Mouse (Mus musculus): ENCODE measurements around the gene Arhgap21. TPM values are rescaled to one million over a fixed set of nuclear protein-coding genes. Genes with fewer than 3 reads are reported as not detected.

The Arhgap21 gene
- polyA plus RNA-seq, 1 experiment from 2014 or later = 6.5 TPM

GRCm38 (mm10) chr2:20956716-20957115 lies 12.0 kb downstream of the Arhgap21 start:
- H3K4me2 ChIP-seq (replicated peaks; ENCODE audit: low read depth) = no peak overlapping the region
- H3K36me3 ChIP-seq (ENCODE audit: control insufficient read depth, insufficient read depth) = no peaks in the 10 kb centered on the region
- no peaks in the 10 kb centered on the region for H3K27me3 ChIP-seq (replicated peaks; ENCODE audit: control insufficient read depth, insufficient read depth, low read length)
- 0 out of 2 replicates have a peak, but pooled peaks cover under 1% of the 10 kb centered on the region for H3K4me1 ChIP-seq (replicated peaks; ENCODE audit: control insufficient read depth, insufficient read depth, low read length)
- no peak for ATAC-seq
- WGBS = 64% methylated on average over 5 of the region's 5 CpGs
- H3K27ac ChIP-seq (ENCODE audit: low read depth, low read length) = no peak overlapping the region
- no peak overlapping the region for H3K4me3 ChIP-seq (ENCODE audit: low read depth, low read length)
- H3K9ac ChIP-seq (ENCODE audit: low read depth, low read length) = no peak overlapping the region
- no peaks in the 10 kb centered on the region for H3K9me3 ChIP-seq (ENCODE audit: control insufficient read depth)
- no peak for TF ChIP-seq CTCF (IDR thresholded peaks at IDR 0.05; ENCODE audit: low read depth)

DNA sequence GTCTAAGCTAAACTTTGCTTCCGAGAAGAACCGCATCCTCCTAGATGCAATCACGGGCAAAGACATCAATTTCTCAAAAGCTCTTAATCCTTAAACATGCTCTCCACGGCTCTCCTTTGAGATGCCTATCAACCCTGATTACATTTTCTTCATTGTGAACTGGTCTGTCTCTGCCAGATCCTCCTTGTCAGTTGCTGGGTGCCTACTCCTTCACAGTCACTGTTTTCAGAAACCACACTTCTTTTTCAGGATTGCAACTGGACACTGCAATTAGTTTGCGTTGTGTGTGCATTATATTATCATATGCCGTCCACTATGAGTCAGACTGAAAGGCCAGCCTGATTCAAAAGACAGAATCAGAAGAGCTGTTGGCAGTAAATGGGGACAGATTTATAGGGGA lies 12.7 kb downstream of the Arhgap21 start:
- Histone ChIP-seq H3K4me3 (ENCODE audit: low read depth, low read length) (no peak overlapping the region), H3K9ac (ENCODE audit: low read depth, low read length) (no peak overlapping the region), H3K4me1 (replicated peaks; ENCODE audit: control insufficient read depth, insufficient read depth, low read length) (no peaks in the 10 kb centered on the region), H3K36me3 (ENCODE audit: control insufficient read depth, insufficient read depth) (no peaks in the 10 kb centered on the region), H3K9me3 (ENCODE audit: control insufficient read depth) (no peaks in the 10 kb centered on the region), H3K27ac (ENCODE audit: low read depth, low read length) (no peak overlapping the region), H3K4me2 (replicated peaks; ENCODE audit: low read depth) (no peak overlapping the region), H3K27me3 (replicated peaks; ENCODE audit: control insufficient read depth, insufficient read depth, low read length) (no peaks in the 10 kb centered on the region)
- no peak for TF ChIP-seq CTCF (IDR thresholded peaks at IDR 0.05; ENCODE audit: low read depth)
- no peak for ATAC-seq
- 56% methylated on average over 6 of the region's 6 CpGs for WGBS

- no peaks in the 10 kb centered on the region for H3K27me3 ChIP-seq (replicated peaks; ENCODE audit: control insufficient read depth, insufficient read depth, low read length)
- H3K27ac ChIP-seq (ENCODE audit: low read depth, low read length) = no peak overlapping the region
- no peaks in the 10 kb centered on the region for H3K4me1 ChIP-seq (replicated peaks; ENCODE audit: control insufficient read depth, insufficient read depth, low read length)
- no peak overlapping the region for H3K9ac ChIP-seq (ENCODE audit: low read depth, low read length)
- H3K9me3 ChIP-seq (ENCODE audit: control insufficient read depth) = no peaks in the 10 kb centered on the region
- no peak overlapping the region for H3K4me3 ChIP-seq (ENCODE audit: low read depth, low read length)
- WGBS = 57% methylated on average over 8 of the region's 8 CpGs
- H3K36me3 ChIP-seq (ENCODE audit: control insufficient read depth, insufficient read depth) = no peaks in the 10 kb centered on the region
- no peak for TF ChIP-seq CTCF (IDR thresholded peaks at IDR 0.05; ENCODE audit: low read depth)
- no peak overlapping the region for H3K4me2 ChIP-seq (replicated peaks; ENCODE audit: low read depth)
- no peak for ATAC-seq
Measured at GRCm38 (mm10) chr2:20955376-20955775, 13.3 kb downstream of the Arhgap21 start.

- Histone ChIP-seq H3K4me3 (ENCODE audit: low read depth, low read length) (no peak overlapping the region), H3K9me3 (ENCODE audit: control insufficient read depth) (no peaks in the 10 kb centered on the region), H3K27me3 (replicated peaks; ENCODE audit: control insufficient read depth, insufficient read depth, low read length) (no peaks in the 10 kb centered on the region), H3K4me1 (replicated peaks; ENCODE audit: control insufficient read depth, insufficient read depth, low read length) (no peaks in the 10 kb centered on the region), H3K27ac (ENCODE audit: low read depth, low read length) (no peak overlapping the region), H3K36me3 (ENCODE audit: control insufficient read depth, insufficient read depth) (no peaks in the 10 kb centered on the region), H3K4me2 (replicated peaks; ENCODE audit: low read depth) (no peak overlapping the region), H3K9ac (ENCODE audit: low read depth, low read length) (no peak overlapping the region)
- TF ChIP-seq CTCF (IDR thresholded peaks at IDR 0.05; ENCODE audit: low read depth) = no peak
- WGBS = 73% methylated on average over 4 of the region's 4 CpGs
- no peak for ATAC-seq
Measured at GRCm38 (mm10) chr2:20952716-20953115, 16.0 kb downstream of the Arhgap21 start.

- no peak overlapping the region for H3K27ac ChIP-seq (ENCODE audit: low read depth, low read length)
- peak; percentile 90 for ATAC-seq
- no peaks in the 10 kb centered on the region for H3K36me3 ChIP-seq (ENCODE audit: control insufficient read depth, insufficient read depth)
- peaks cover 4% of the 10 kb centered on the region; the same call in 1 of the 2 replicates for H3K4me1 ChIP-seq (replicated peaks; ENCODE audit: control insufficient read depth, insufficient read depth, low read length)
- H3K9me3 ChIP-seq (ENCODE audit: control insufficient read depth) = no peaks in the 10 kb centered on the region
- H3K9ac ChIP-seq (ENCODE audit: low read depth, low read length) = no peak overlapping the region
- no peaks in the 10 kb centered on the region for H3K27me3 ChIP-seq (replicated peaks; ENCODE audit: control insufficient read depth, insufficient read depth, low read length)
- no peak overlapping the region for H3K4me2 ChIP-seq (replicated peaks; ENCODE audit: low read depth)
- TF ChIP-seq CTCF (IDR thresholded peaks at IDR 0.05; ENCODE audit: low read depth) = no peak
- WGBS = 54% methylated on average over 3 of the region's 3 CpGs
- no peak overlapping the region for H3K4me3 ChIP-seq (ENCODE audit: low read depth, low read length)
Measured at GRCm38 (mm10) chr2:20949168-20949567, 19.5 kb downstream of the Arhgap21 start.

DNA sequence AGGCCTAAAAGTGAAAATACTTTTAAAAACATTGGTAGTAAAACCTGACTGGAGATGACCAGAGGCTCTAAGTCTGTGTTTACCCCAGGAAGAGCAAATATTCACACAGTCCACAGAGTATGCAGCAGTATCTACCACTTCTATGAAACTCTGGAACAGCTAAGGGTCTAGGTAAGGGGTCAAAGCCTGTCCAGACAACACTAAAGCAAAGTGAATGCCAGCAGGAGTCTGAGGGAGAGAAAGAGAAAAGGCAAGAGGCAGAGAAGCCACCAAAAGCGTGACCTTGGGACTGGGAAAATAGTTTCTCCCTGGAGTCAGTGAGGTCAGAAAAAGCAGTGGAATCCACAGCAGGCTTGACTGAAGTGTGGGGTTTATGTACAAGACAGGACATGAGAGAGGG lies 21.6 kb downstream of the Arhgap21 start:
- WGBS = 65% methylated on average over 1 of the region's 1 CpGs
- H3K9ac ChIP-seq (ENCODE audit: low read depth, low read length) = no peak overlapping the region
- TF ChIP-seq CTCF (IDR thresholded peaks at IDR 0.05; ENCODE audit: low read depth) = no peak
- peaks cover 4% of the 10 kb centered on the region; the same call in 1 of the 2 replicates for H3K4me1 ChIP-seq (replicated peaks; ENCODE audit: control insufficient read depth, insufficient read depth, low read length)
- no peak overlapping the region; the same call in 1 of the 2 replicates for H3K27ac ChIP-seq (ENCODE audit: low read depth, low read length)
- no peaks in the 10 kb centered on the region for H3K27me3 ChIP-seq (replicated peaks; ENCODE audit: control insufficient read depth, insufficient read depth, low read length)
- H3K4me3 ChIP-seq (ENCODE audit: low read depth, low read length) = no peak overlapping the region
- no peak for ATAC-seq
- no peaks in the 10 kb centered on the region for H3K9me3 ChIP-seq (ENCODE audit: control insufficient read depth)
- H3K4me2 ChIP-seq (replicated peaks; ENCODE audit: low read depth) = no peak overlapping the region
- H3K36me3 ChIP-seq (ENCODE audit: control insufficient read depth, insufficient read depth) = no peaks in the 10 kb centered on the region

- Histone ChIP-seq H3K4me2 (replicated peaks; ENCODE audit: low read depth) (no peak overlapping the region), H3K9me3 (ENCODE audit: control insufficient read depth) (no peaks in the 10 kb centered on the region), H3K9ac (ENCODE audit: low read depth, low read length) (no peak overlapping the region), H3K27ac (ENCODE audit: low read depth, low read length) (no peak overlapping the region), H3K27me3 (replicated peaks; ENCODE audit: control insufficient read depth, insufficient read depth, low read length) (no peaks in the 10 kb centered on the region), H3K4me3 (ENCODE audit: low read depth, low read length) (no peak overlapping the region), H3K4me1 (replicated peaks; ENCODE audit: control insufficient read depth, insufficient read depth, low read length) (peaks cover 9% of the 10 kb centered on the region), H3K36me3 (ENCODE audit: control insufficient read depth, insufficient read depth) (no peaks in the 10 kb centered on the region)
- 94% methylated on average over 5 of the region's 5 CpGs for WGBS
- no peak for ATAC-seq
- no peak for TF ChIP-seq CTCF (IDR thresholded peaks at IDR 0.05; ENCODE audit: low read depth)
Measured at GRCm38 (mm10) chr2:20945596-20945995, 23.1 kb downstream of the Arhgap21 start.
